Mouse (Mus musculus) urinary bladder, adult 18-20 months (tissue): ENCODE measurements at regions not wholly inside any gene's neighbourhood (a gene's known extent, or its start where the extent isn't known, plus 50 kb on each side); places are given as distances from the start of the nearest gene placed in this dataset.

Experiments used
- DNase-seq, 2 experiments: peaks; one replicate each; pipeline ENCODE4 v3.0.0; 2022; ENCODE audit warnings: low spot score in 2 of 2, mixed read lengths in 2 of 2

DNA sequence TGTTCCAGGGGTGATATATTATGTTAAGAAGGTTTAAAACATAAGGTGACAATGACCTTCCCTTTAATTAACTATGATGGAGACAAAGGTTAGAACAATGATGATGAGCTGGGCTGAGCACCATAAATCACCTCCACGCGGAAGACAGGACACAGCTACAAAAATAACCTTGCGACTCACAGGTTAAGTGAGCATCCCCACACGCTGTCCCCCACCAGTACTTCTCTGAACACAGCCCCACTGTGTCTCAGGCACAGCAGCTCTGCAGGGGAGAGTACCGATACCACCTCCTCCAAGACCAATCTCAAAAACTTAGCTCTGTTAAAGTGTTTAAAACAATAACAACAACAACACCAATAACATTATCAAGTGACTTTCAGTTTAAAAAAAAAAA, 307.7 kb upstream of the Adamts16 start:
- no peak for DNase-seq

DNA sequence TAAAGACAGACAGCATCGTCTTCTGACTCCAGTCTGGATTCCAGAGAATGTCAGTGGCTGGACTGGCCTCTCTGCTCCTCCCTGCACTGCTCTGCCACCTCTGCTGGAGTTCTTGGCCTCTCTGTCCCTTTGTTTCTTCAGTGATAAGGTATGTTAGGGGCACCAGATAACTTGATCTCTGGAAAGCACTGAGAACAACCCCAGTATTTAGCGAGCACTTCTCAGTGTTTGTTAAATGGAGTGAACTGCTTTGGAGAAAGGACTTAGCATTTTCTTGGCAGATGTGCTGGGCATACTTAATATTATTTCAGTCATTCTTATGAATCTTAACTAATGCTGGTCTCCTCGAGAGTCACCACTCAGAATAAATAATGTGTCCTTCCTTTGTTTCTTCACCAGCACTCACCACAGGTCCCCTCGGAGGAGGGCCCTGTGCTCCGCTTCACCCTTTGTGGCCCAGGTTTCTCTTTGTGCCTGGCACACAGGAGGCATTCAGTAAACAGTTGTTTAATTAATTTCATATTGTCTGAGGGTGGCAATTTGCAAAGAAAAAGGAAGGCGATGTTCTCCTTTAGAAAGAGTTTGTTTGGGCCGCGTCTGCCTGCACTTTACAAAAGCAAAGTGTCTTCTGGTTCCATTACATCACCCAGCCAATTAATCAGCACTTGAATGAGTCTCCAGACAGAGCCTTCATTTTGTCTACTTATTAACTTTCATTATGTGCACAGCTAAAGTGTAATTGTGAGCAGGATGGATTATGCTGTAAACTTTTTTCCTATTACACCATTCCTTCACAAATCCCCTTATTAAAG, 307.1 kb upstream of the Adamts16 start:
- DNase-seq = no peak

DNA sequence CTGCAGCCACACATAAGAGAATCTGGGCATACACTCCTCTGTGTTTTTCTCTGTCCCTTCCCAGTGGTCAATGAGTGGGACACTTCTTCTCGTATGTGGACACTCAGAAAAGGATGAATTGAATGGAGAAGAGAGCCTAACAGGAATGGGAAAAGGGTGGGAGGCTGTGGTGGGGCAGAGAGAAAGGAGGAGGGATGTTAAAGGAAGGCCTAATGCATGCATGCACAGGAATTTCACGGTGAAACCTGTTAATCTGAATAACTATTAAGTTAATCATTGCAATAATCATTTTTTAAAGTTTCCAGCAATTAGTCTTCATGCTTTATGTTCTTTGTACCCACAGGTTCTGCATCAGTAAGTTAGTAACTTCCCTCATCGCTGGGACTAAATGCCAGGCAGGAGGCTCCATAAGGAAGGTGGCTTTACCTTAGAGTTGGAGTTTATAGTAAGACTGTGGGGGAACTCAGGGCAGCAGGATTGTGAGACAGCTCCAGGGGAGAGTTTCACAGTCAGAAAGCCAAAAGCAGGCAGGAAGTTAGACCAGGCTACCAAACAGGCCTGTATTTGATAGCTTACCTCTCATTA, 305.3 kb upstream of the Adamts16 start:
- DNase-seq = no peak

DNA sequence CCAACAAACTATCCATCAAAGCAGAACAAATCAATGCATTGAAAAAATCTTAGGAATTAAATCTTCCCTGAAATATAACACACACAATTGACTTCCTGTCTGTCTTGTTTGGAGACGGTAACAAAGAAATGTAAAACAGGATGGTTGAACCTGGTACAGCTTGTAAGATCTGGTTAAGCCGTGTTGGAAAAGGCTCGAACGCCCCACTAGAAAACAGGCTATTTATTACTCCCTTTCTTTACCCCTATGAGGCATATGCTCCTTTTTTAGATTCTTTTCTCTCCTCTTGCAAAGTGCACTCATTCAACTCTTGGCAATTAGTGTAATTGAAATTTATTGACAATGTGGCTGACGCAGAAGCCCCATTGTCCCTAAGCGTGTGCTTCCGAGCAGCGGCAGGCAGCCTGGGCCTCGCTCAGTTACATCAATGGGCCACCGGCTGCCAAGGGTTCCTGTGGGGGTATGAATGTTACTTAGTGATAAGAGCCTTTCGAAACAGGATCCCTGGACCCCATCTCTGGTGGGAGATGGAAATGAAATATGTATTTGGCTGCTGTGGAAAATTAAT, 297.2 kb upstream of the Adamts16 start:
- no peak for DNase-seq

DNA sequence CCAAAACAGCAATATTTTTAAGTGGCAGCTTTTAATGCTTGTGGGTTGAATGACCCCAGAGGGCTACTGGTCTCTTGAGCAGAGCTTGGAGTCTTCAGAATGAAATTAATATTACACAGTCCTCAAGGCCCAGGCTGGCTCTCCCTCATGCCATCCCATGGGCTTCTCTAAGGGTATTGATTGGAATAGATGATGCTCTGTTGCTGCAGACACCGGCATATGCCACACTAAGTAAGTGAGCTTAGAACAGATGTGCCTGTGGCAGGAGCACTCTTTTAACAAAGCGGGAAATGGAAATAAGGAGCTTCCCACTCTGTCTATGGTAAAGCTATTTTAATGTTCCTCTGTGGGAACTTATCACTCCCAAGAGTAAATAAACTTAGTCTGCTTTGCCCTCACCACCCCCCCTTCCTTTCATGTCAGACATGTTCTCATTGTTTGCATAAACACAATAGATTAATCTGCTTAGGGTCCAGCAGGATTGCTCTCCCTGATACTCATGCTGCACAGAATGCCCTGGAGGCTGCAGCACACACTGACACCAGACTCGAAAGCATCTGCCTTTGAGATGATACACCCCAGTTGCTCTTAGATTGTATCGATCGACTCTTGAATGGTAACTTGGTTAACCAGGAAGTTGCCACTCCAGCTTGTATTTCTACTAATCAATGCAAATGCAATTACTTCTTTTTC, 294.5 kb upstream of the Adamts16 start:
- no peak for DNase-seq

DNA sequence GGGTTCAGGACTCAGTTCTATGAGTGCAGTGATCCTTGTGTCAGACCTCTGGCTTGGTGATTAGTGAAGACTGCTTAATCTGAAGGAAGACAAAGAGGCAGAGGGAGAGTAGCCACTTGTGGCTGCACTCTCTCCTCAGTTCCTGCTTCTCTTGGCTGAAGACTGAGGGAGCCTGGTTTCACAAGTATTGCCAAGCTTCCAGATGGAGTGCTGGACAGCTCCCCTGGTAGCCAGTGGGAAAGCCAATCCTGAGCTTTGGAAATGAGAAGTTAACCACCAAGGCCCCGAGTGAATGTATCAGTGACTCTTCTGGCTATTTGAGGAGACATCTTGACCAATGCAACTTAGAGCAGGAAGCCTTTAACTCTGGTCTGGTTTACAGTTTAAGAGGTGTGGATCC, 279.9 kb upstream of the Adamts16 start:
- no peak for DNase-seq

DNA sequence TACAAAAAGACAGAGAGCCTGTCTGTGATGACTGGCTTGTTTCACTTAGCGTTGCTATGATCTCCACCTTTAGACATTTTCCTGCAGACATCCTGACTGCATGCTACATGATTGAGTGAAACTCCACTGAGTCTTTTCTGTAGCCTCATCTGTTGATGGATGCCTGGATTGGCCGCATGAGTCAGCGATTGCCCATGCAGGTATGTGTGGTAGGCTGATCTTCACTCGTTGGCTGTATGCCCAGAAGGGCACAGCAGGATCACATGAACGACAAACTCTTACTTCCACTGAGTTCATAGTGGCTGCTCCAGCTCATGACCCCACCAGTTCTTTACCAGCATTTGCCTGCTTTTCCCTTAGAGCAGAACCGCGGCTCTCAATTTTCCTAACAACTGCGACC, 266.6 kb upstream of the Adamts16 start:
- peak in 1 of 2 experiments; percentile 13 for DNase-seq

DNA sequence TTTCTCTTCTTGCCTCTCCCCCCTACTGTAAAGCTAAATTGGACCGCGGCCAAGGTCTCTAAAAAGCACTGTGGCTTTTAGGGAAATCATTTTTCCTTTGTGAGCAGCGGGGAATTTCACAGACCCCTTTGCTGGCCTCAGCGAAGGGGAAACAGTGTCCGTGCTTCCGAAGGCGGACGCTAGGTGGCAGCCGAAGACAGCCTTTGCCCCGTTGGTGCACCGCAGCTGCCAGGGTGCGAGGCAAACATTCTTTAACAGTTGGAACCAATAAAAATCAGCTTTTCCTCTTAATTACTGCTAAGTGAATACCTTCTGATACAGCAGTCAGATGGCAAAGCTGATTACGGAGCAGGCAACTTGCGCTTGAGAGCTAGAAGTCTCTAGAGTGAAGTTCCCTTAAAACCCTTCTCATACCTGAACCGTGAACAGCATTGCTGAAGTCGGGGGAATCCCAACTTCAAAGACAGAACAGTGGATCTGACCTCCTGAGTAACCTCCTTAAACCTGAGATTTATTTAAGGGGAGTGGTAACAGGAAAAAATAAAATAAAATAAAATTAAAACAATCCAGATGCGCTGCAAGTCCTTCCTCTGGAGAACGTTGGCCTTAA, 263.7 kb upstream of the Adamts16 start:
- DNase-seq = peak; percentile 9 to 50

DNA sequence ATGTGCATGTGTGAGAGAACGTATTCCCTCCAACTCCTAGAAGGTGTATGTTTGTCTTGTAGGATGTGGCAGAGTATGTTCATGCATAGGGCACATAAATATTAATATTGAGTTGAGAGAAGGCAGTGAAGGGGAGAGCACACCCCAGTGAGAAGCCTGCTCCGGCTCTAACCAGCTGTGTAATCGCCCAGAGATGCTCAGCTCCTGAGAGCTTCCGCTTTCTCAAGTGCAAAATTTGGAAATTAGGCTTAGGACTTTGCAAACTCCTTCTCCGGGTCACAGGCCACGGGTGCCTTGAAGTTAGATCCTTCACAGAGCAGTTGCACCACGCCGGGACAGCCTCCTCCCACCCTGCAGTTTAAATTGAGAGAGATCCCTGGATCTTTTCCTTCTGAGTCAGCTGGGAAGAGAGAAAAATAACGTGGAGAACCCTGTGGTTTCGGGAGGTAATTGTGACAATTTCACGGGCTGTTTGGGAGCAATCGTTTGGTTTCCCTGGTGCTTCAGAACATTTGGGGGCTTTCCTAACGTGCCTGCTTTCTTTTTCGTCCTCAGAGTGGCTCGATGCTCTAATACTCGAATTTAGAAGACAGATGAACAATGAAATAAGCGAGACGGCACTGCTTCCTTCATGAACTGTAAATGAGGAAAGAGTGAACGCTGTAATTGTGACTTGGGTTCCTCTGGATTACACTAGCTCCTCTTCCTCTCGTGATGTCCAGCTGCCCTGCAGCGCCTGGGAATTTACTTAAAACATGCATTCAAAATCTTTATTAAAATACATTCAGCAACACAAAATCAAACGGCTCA, 263.0 kb upstream of the Adamts16 start:
- DNase-seq = no peak

DNA sequence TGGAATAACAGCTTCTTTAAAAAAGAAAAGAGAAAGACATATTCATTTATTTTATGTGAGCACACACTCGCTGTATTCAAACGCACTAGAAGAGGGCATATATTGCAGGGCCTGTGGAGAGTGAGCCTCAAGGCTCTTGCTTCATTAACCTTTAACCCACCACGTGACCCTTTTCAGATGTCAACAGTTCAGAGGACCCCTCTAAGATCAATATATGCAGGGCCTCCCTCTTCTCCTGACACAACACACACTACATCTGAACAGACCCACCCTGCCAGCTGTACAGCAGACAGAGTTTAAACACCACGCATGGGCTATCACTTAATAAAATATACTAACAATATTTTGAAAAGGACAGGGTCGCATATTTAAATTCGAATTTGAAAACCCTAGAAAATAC, 242.7 kb upstream of the Adamts16 start:
- DNase-seq = no peak

DNA sequence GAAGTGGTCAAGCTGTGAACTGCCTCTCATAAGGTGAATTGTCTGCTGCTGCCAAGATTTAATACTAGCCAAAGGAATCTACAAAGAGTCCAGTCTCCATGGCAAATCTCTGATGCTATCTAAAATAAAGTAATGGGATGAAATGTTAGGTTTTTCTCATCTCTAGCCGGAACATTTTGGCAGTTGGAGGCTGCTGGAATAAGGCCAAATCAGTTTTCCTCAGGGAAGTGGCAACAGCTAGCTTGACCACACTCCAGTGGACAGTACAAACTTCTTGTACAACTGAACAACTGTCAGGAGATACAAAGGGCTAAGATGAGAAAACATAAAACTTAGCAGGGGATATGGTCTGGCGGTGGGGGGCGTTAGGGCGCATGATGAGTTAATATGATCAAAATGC, 234.3 kb upstream of the Adamts16 start:
- no peak for DNase-seq

DNA sequence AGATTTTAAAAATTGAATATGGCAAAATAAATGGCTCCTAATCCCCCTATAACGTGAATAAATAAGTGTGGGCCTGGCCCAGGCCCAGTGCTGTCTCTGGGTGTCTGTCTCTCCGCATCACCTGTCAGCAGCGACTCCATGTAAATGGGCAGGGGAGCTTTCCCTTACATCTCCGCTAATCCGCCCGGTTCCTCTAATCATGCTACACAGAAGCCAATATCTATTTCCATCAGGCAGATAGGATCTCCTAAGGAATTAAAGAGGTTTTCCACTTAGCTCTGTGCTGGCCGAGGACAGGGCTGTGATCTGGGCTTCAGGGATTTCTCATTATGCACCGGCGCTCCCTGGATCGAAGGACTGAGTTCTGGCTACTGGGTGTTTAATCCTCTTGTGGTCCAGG, 232.4 kb upstream of the Adamts16 start:
- DNase-seq = no peak

DNA sequence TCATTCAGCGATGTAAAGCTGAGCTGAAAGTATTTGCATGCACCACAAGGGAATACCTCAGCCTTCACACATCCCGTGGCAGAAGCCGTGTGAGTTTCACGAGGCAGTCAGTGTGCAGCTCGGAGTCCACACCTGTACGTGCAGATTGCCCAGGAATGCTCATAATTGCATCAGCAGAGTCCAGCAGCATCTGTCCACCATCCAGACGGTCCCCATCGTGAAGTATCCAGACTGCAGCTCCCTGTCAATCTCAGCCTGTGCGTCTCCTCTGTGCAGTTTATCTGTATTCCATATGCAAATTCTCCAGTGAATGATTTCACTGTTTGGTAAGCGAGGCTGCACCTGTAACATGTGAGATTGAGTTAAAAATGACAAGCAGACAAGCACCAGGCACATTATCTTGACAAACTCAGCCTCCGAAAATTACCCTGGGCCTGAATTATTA, 227.2 kb upstream of the Adamts16 start:
- no peak for DNase-seq

DNA sequence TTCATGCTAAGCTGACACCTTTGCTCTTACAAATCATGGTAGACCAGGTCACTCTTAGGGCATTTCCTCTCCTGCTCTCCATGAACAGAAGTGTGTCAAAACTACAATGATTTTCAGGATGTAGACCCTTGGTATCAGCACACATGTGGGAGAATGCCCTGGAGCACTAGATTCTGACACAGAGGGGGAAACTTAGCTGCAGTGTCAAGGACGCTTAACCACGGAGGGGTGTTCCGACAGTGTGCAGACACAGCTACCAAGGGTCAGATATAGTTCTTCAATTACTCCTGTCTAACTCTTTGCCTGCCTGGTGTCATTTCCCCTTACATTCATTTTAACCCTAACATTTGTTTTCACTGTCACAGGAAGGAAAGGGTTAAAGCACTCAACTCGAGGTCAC, 226.4 kb upstream of the Adamts16 start:
- no peak for DNase-seq

DNA sequence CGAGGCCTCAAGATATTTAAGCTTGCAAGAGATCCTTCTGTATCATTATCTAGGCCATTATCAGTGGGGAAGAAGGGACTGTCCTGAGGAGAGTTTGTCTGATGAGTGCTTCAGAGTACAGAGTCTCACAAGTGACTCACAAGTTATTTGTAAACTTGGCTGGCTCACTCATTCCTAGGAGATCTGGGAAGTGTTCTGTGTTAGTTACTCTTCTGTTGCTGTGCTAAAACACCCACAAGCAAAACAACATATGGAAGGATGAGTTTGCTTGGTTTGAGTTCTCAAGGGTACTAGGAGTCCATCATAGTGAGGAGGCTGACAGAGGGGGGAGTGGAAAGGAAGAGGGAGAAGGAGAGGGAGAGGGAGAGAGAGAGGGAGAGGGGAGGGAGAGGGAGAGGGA, 224.0 kb upstream of the Adamts16 start:
- DNase-seq = no peak

DNA sequence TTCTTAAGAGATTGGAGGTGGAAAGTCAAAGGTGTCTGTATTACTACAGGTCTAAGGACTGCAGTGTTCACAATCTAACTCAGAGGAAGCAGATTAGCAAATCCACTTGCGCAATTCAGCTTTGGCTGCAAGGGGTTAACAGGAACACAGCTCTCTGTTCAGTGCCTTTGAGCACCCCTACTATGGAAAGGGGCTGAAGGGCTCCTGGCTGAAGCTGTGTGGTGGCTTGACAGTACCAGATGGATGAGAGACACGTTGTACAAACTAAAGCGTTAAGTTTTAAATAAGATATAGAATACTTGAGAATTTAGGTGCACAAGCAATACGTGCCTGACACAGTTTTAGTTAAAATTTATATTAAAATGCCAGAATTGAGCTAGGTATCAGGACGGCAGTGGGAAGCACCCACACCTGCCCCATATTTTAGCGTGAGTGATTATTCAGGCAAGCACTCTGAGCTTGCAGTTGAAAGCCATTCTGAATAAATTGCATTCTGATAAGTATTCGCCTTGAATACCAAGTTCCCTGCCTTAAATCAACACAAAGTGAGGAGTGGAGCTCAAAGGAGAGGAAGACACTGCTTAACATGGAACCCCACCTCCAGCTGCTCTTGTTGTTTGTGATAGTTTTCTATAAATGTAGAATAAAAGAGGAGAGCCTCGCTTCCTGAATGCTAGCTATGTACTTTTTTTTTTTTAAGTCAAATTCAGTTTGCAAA, 223.1 kb upstream of the Adamts16 start:
- DNase-seq = no peak

DNA sequence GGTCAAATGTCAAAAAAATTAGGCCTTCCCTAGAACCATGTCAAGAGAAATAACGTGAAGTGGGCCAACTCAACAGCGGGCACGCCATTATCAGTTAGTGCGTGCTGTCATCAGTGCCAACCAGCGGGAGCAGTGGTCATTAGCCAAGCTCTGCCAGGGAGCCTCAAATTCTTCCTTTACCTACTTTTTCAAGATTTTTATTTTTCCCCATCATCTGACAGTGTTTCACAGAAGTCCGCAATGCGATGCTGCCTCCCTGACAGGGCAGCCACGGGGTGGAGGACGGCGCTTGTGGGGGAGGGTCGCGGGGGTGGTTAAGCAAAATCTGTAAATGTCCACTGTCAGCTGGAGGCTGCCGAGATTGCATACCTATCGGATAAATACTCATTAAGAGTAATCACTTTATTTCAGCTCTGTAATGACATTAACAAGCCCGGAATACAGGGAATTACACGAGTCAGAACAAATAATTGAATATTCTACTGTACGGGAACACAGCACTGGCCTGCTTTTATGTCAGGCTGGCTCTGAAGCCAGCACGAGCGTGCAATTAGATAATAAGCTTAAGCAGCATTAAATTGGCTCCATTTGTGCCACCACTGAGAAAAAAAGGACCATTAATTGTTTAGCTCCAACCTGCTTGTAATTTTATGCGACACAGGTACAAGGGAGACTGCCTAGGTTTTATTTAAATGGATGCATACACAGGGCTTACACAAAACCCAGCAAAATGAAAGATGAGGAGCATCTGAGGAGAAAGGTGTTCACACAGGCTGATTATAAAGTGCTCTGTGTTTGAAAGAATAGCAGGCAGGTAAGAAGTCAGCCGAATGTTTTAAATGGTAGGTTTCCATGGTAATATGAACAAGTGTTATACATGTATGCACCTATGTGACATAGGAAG, 212.0 kb upstream of the Adamts16 start:
- DNase-seq = no peak

DNA sequence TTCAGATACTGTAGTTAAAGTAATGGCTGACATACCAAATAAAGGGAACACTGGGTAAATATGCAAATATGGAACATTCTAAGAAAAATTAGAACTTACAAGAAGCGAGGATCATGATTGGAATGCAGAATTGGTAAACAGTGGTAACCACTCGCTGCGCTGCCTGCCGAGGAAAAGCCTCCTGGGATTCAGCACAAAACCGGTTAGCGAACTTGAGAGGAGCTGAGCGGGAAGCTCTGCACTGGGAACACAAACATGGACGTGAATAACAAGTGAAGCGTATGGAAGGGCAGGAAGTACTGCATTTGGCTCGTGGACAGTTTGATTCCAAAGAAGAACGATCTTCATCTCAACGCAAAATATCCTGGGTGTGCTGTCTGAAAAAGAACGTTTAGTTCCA, 209.0 kb upstream of the Adamts16 start:
- no peak for DNase-seq

DNA sequence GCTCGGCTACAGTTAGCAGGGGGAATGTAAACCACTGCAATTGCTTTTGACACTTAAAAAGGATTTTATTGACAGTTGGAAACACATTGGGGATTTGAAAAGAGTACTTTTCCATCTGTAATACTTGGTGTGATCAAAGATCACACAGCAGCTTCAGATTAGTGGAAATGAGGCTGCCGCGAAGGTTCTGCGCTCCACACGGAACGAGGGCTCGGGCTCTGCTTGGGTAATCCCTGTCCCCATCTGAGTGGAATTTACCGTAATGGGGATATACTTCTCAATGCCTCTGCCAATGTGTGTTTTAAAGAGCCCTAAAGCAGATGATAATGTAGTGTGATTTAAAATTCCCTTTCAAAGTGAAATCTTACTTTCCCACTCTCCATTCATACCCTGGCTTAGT, 194.4 kb upstream of the Adamts16 start:
- no peak for DNase-seq
